ENCODE assay signal across 31 mouse cellular contexts in genomic region chr2:85265667-85266066, GRCm38 (mm10).
A peak's percentile ranks its signal among the peaks of the same experiment; 100 is the strongest.
DNase-seq lines count a peak whose midpoint lies in the region; ATAC-seq and TF ChIP-seq lines count a peak whose summit lies in the region.
"Had no signal": no experiment of that assay in that cellular context is flagged by ENCODE, and none has a peak within 500 bp of the region (broad histone marks: within the 10 kb centered on the region; RNA-seq: fewer than 3 reads in every experiment).

No protein-coding gene starts in this region.

- 0 out of 2 replicates have a peak, but pooled peaks have one; percentile 26 for ATAC-seq in embryonic facial prominence, embryonic 13.5 days (ENCODE audit: insufficient number of reproducible peaks, insufficient read depth, low FRiP score, low TSS enrichment, low read depth)
- 0 out of 2 replicates have a peak, but pooled peaks have one; percentile 34 for ATAC-seq in intestine, embryonic 15.5 days
- ATAC-seq in intestine, embryonic 16.5 days, result no peak
- ATAC-seq in limb, embryonic 14.5 days (ENCODE audit: low FRiP score, low read depth), result 0 out of 2 replicates have a peak, but pooled peaks have one; percentile 12
- ATAC-seq: forebrain, embryonic 13.5 days; hindbrain, postnatal 0 days; intestine, postnatal 0 days; midbrain, embryonic 16.5 days had no signal

- no peak for DNase-seq in embryonic facial prominence, embryonic 10.5 days (ENCODE audit: low spot score)
- DNase-seq in right cerebral cortex, adult 18-20 months, result peak; percentile 29
- no peak for DNase-seq in right cerebral cortex, postnatal 36 days (ENCODE audit: low spot score in 2 of 2)
- DNase-seq in limb, embryonic 14.5 days (ENCODE audit: low spot score), result no peak
- DNase-seq in natural killer cell, adult 2 months (ENCODE audit: low spot score in 2 of 2), result no peak
- DNase-seq: adrenal gland, adult 8-10 months; cerebellum, adult 11-12 months; cerebellum, adult 9-11 months; embryo, embryonic 11 days; gastrocnemius, postnatal 10 days; heart, postnatal 36 days; kidney, adult 9 months; kidney, postnatal 10 days; layer of hippocampus, postnatal 36 days; liver; lung, embryonic 14.5 days; right cerebral cortex, postnatal 14 days had no signal

- no peak overlapping the region for H3K9ac ChIP-seq in embryonic facial prominence, embryonic 13.5 days
- H3K9ac ChIP-seq in intestine, embryonic 15.5 days, result no peak overlapping the region
- no peak overlapping the region for H3K9ac ChIP-seq in intestine, embryonic 16.5 days (ENCODE audit: low read depth, low read length)
- no peak overlapping the region for H3K9ac ChIP-seq in limb, embryonic 14.5 days (ENCODE audit: low read depth, low read length, severe bottlenecking)
- H3K9ac ChIP-seq: embryonic facial prominence, embryonic 15.5 days; forebrain, embryonic 13.5 days; heart, embryonic 15.5 days; hindbrain, embryonic 12.5 days; liver, embryonic 14.5 days; lung, embryonic 14.5 days; neural tube, embryonic 12.5 days had no signal

- H3K27ac ChIP-seq in embryonic facial prominence, embryonic 13.5 days, result no peak overlapping the region
- H3K27ac ChIP-seq in embryonic facial prominence, embryonic 10.5 days (replicated peaks), result no peak overlapping the region
- H3K27ac ChIP-seq in intestine, embryonic 15.5 days, result no peak overlapping the region
- no peak overlapping the region for H3K27ac ChIP-seq in intestine, embryonic 16.5 days (ENCODE audit: low read length)
- no peak overlapping the region for H3K27ac ChIP-seq in limb, embryonic 14.5 days (replicated peaks; ENCODE audit: low read depth, low read length)
- H3K27ac ChIP-seq: embryonic facial prominence, embryonic 15.5 days; forebrain, embryonic 13.5 days; heart, embryonic 10.5 days; heart, embryonic 15.5 days; hindbrain, embryonic 12.5 days; hindbrain, postnatal 0 days; liver, embryonic 14.5 days; neural tube, embryonic 12.5 days had no signal

- TF ChIP-seq POLR2A in limb, embryonic 14.5 days (IDR thresholded peaks at IDR 0.05; ENCODE audit: borderline replicate concordance, extremely low read depth, insufficient read depth, insufficient read length), result no peak

- H3K36me3 ChIP-seq in embryonic facial prominence, embryonic 13.5 days, result no peaks in the 10 kb centered on the region
- H3K36me3 ChIP-seq in embryonic facial prominence, embryonic 10.5 days (replicated peaks), result no peaks in the 10 kb centered on the region
- H3K36me3 ChIP-seq in intestine, embryonic 15.5 days, result no peaks in the 10 kb centered on the region
- no peaks in the 10 kb centered on the region for H3K36me3 ChIP-seq in intestine, embryonic 16.5 days (ENCODE audit: control insufficient read depth, insufficient read depth, low read length)
- no peaks in the 10 kb centered on the region for H3K36me3 ChIP-seq in limb, embryonic 14.5 days (ENCODE audit: control insufficient read depth, insufficient read depth, low read length)
- H3K36me3 ChIP-seq: embryonic facial prominence, embryonic 15.5 days; heart, embryonic 10.5 days; heart, embryonic 15.5 days; hindbrain, embryonic 12.5 days; neural tube, embryonic 12.5 days had no signal

- H3K9me3 ChIP-seq in embryonic facial prominence, embryonic 13.5 days, result no peaks in the 10 kb centered on the region
- H3K9me3 ChIP-seq in embryonic facial prominence, embryonic 10.5 days, result no peaks in the 10 kb centered on the region
- H3K9me3 ChIP-seq in intestine, embryonic 15.5 days, result no peaks in the 10 kb centered on the region
- no peaks in the 10 kb centered on the region for H3K9me3 ChIP-seq in intestine, embryonic 16.5 days (ENCODE audit: control insufficient read depth, low read length)
- H3K9me3 ChIP-seq in limb, embryonic 14.5 days (ENCODE audit: control insufficient read depth, low read length), result no peaks in the 10 kb centered on the region
- H3K9me3 ChIP-seq: embryonic facial prominence, embryonic 15.5 days; forebrain, embryonic 13.5 days; heart, embryonic 10.5 days; heart, embryonic 15.5 days; hindbrain, embryonic 12.5 days; neural tube, embryonic 12.5 days had no signal

- no peaks in the 10 kb centered on the region for H3K4me1 ChIP-seq in embryonic facial prominence, embryonic 13.5 days
- H3K4me1 ChIP-seq in embryonic facial prominence, embryonic 10.5 days, result no peaks in the 10 kb centered on the region
- H3K4me1 ChIP-seq in intestine, embryonic 15.5 days (replicated peaks), result no peaks in the 10 kb centered on the region
- no peaks in the 10 kb centered on the region for H3K4me1 ChIP-seq in intestine, embryonic 16.5 days (ENCODE audit: control insufficient read depth, insufficient read depth, low read length)
- H3K4me1 ChIP-seq in limb, embryonic 14.5 days (ENCODE audit: control insufficient read depth, insufficient read depth, low read length), result no peaks in the 10 kb centered on the region
- H3K4me1 ChIP-seq: embryonic facial prominence, embryonic 15.5 days; forebrain, embryonic 13.5 days; heart, embryonic 10.5 days; heart, embryonic 15.5 days; hindbrain, embryonic 12.5 days; neural tube, embryonic 12.5 days had no signal

- H3K4me2 ChIP-seq in embryonic facial prominence, embryonic 13.5 days, result no peak overlapping the region
- H3K4me2 ChIP-seq in intestine, embryonic 15.5 days (replicated peaks), result no peak overlapping the region
- H3K4me2 ChIP-seq in intestine, embryonic 16.5 days (ENCODE audit: low read depth, low read length), result no peak overlapping the region
- no peak overlapping the region for H3K4me2 ChIP-seq in limb, embryonic 14.5 days (replicated peaks; ENCODE audit: low read depth, low read length, severe bottlenecking)
- H3K4me2 ChIP-seq: embryonic facial prominence, embryonic 15.5 days; forebrain, embryonic 13.5 days; heart, embryonic 15.5 days; hindbrain, embryonic 12.5 days; lung, embryonic 14.5 days; midbrain, embryonic 11.5 days; neural tube, embryonic 12.5 days had no signal

- H3K4me3 ChIP-seq in embryonic facial prominence, embryonic 13.5 days, result no peak overlapping the region
- H3K4me3 ChIP-seq in embryonic facial prominence, embryonic 10.5 days, result no peak overlapping the region
- no peak overlapping the region for H3K4me3 ChIP-seq in intestine, embryonic 15.5 days (replicated peaks)
- no peak overlapping the region for H3K4me3 ChIP-seq in intestine, embryonic 16.5 days (ENCODE audit: low read length)
- no peak overlapping the region for H3K4me3 ChIP-seq in limb, embryonic 14.5 days (replicated peaks; ENCODE audit: low read length)
- H3K4me3 ChIP-seq: embryonic facial prominence, embryonic 15.5 days; forebrain, embryonic 13.5 days; heart, embryonic 10.5 days; heart, embryonic 15.5 days; hindbrain, embryonic 12.5 days; neural tube, embryonic 12.5 days had no signal

- no peaks in the 10 kb centered on the region for H3K27me3 ChIP-seq in embryonic facial prominence, embryonic 13.5 days
- H3K27me3 ChIP-seq in embryonic facial prominence, embryonic 10.5 days (replicated peaks; ENCODE audit: low read depth, poor library complexity, severe bottlenecking), result no peaks in the 10 kb centered on the region
- no peaks in the 10 kb centered on the region for H3K27me3 ChIP-seq in intestine, embryonic 15.5 days (replicated peaks)
- H3K27me3 ChIP-seq in intestine, embryonic 16.5 days (replicated peaks; ENCODE audit: control insufficient read depth, insufficient read depth, low read length), result no peaks in the 10 kb centered on the region
- no peaks in the 10 kb centered on the region for H3K27me3 ChIP-seq in limb, embryonic 14.5 days (ENCODE audit: control insufficient read depth, insufficient read depth, low read length)
- H3K27me3 ChIP-seq: embryonic facial prominence, embryonic 15.5 days; forebrain, embryonic 13.5 days; heart, embryonic 15.5 days; hindbrain, embryonic 12.5 days; neural tube, embryonic 12.5 days had no signal
